Mouse (Mus musculus): ENCODE data around the gene Map1b. TPM values are rescaled to one million over a fixed set of nuclear protein-coding genes. Genes with fewer than 3 reads are reported as not detected.

The Map1b gene
- polyA plus RNA-seq, 1 experiment from 2014 or later, result 193 TPM

DNA sequence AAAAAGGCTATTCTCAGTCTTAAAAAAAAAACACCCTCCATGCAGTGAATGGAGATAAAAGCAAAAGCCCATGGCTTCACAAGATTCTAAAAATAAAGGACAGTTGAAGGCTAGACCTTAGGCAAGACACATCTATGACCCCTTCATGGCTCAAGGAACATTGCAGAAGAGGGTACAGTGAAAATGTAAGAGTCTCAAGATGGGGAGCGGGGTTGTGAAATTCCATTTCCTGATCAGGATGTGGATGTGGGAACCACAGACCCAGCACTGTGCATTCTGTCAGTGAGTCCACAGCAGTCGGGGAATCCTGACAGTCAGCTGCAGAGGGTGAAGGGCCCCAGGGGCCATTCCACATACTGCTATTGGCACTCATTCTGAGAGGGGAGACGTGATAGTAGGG, 123.2 kb downstream of the Map1b start:
- Histone ChIP-seq H3K4me2 (no peak overlapping the region), H3K27me3 (ENCODE audit: control insufficient read depth, insufficient read depth, low read length) (no peaks in the 10 kb centered on the region), H3K4me1 (ENCODE audit: control insufficient read depth, insufficient read depth, low read length) (peaks cover 5% of the 10 kb centered on the region), H3K27ac (ENCODE audit: low read depth, low read length) (no peak overlapping the region), H3K9ac (ENCODE audit: low read depth, low read length) (no peak overlapping the region), H3K4me3 (ENCODE audit: low read depth, low read length) (no peak overlapping the region), H3K9me3 (replicated peaks; ENCODE audit: control insufficient read depth, low read length) (no peaks in the 10 kb centered on the region), H3K36me3 (ENCODE audit: control insufficient read depth, insufficient read depth, low read length) (0 out of 2 replicates have a peak, but pooled peaks cover 3% of the 10 kb centered on the region)
- WGBS (ENCODE audit: insufficient replicate concordance), result 67% methylated on average over 3 of the region's 3 CpGs
- no peak for ATAC-seq (replicated peaks; ENCODE audit: insufficient number of reproducible peaks, low FRiP score, low TSS enrichment)

DNA sequence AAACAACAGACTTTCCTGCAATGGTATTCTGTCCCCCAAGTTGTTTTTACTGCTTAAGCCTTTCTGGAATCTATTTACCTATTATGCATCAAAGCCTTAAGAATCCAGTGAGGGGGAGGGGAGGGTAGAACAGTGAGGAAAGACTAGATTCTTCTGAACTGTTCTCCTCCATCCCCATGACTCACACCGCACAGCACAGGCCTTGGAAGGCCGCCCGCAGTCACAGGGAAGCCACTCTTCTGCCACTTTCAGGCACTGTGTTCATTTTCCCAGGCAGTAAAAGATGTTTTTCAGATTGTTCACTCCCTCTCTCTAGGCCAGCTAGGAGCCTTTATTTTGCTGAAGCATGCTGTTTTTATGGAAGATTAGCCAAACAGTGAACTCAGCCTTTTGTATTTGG, 124.9 kb downstream of the Map1b start:
- no peak overlapping the region for H3K4me3 ChIP-seq (ENCODE audit: low read depth, low read length)
- H3K36me3 ChIP-seq (ENCODE audit: control insufficient read depth, insufficient read depth, low read length), result 0 out of 2 replicates have a peak, but pooled peaks cover 3% of the 10 kb centered on the region
- no peak overlapping the region for H3K4me2 ChIP-seq
- H3K9me3 ChIP-seq (replicated peaks; ENCODE audit: control insufficient read depth, low read length), result no peaks in the 10 kb centered on the region
- H3K27me3 ChIP-seq (ENCODE audit: control insufficient read depth, insufficient read depth, low read length), result no peaks in the 10 kb centered on the region
- H3K4me1 ChIP-seq (ENCODE audit: control insufficient read depth, insufficient read depth, low read length), result no peaks in the 10 kb centered on the region; the same call in 1 of the 2 replicates
- no peak for ATAC-seq (replicated peaks; ENCODE audit: insufficient number of reproducible peaks, low FRiP score, low TSS enrichment)
- H3K9ac ChIP-seq (ENCODE audit: low read depth, low read length), result no peak overlapping the region
- H3K27ac ChIP-seq (ENCODE audit: low read depth, low read length), result no peak overlapping the region
- 92% methylated on average over 3 of the region's 3 CpGs for WGBS (ENCODE audit: insufficient replicate concordance)

DNA sequence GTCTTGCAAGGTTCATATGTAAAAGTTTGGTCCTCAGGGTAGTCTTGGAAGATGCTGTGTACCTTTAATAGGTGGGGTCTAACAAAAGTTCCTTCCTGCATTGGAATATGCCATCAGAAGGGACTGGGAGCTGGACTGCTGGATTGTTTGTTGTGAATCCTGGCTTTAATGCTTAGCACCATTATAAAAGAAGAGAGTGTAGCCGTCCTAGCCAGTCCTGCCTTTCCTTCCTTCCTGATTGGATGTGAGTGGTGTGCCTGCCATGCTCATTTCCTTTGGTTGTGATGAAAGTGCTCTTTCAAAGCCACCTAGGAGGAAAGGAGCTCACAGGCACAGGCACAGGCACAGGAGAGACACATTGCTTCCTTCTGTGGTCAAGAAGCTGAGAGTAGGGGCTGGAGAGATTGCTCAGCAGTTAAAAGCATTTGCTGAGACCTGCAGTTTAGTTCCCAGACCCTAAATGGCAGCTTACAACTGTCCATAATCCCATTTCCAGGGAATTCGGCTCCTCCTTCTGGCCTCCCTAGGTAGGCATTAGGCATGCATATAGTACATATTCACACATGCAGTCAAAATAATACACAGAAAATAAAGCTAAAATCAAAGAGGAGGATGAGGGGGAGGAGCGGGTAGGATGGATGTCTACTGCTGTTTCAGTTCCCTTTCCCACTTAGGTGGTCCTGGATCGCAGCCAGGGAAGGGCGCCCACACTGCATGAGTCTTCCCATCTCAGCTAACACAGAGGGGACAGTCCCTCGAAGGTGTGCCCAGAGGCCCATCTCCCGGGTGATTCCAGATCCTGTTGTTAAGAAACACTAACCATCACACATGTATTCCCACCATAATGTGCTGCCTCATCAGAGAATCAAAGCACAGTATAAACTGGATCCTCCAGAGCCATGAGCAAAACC, 128.2 kb downstream of the Map1b start:
- 85% methylated on average over 7 of the region's 7 CpGs for WGBS (ENCODE audit: insufficient replicate concordance)

DNA sequence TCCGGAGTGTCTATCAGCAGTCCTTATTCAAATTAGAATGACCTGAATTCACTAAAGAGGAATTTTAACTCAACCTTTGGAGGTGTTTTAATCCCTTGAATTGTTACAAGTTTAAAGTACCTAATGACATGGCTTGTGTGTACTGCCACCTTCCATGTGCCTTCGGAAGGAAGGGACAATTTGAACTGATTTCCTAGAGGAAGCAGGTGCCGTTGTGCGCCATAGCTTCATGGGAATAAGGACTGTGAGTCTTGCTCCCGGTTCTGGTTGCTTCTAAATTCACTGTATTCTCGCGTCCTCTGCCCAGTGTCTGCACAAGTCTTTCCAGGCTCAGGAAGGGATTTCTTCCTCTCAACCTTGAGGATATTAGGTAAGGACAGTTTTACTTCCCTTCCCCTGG, 130.0 kb downstream of the Map1b start:
- Histone ChIP-seq H3K4me3 (ENCODE audit: low read depth, low read length) (no peak overlapping the region), H3K27me3 (ENCODE audit: control insufficient read depth, insufficient read depth, low read length) (no peaks in the 10 kb centered on the region), H3K9me3 (replicated peaks; ENCODE audit: control insufficient read depth, low read length) (no peaks in the 10 kb centered on the region), H3K4me1 (ENCODE audit: control insufficient read depth, insufficient read depth, low read length) (no peaks in the 10 kb centered on the region), H3K36me3 (ENCODE audit: control insufficient read depth, insufficient read depth, low read length) (0 out of 2 replicates have a peak, but pooled peaks cover 3% of the 10 kb centered on the region), H3K4me2 (no peak overlapping the region), H3K9ac (ENCODE audit: low read depth, low read length) (no peak overlapping the region), H3K27ac (ENCODE audit: low read depth, low read length) (no peak overlapping the region)
- ATAC-seq (replicated peaks; ENCODE audit: insufficient number of reproducible peaks, low FRiP score, low TSS enrichment), result no peak
- 88% methylated on average over 7 of the region's 7 CpGs for WGBS (ENCODE audit: insufficient replicate concordance)

More for the DNA sequence above, 128.2 kb downstream of the Map1b start:
- Histone ChIP-seq H3K27ac (ENCODE audit: low read depth, low read length) (no peak overlapping the region), H3K4me3 (ENCODE audit: low read depth, low read length) (no peak overlapping the region), H3K4me2 (no peak overlapping the region), H3K9ac (ENCODE audit: low read depth, low read length) (no peak overlapping the region), H3K27me3 (ENCODE audit: control insufficient read depth, insufficient read depth, low read length) (no peaks in the 10 kb centered on the region), H3K4me1 (ENCODE audit: control insufficient read depth, insufficient read depth, low read length) (no peaks in the 10 kb centered on the region), H3K36me3 (ENCODE audit: control insufficient read depth, insufficient read depth, low read length) (0 out of 2 replicates have a peak, but pooled peaks cover 3% of the 10 kb centered on the region), H3K9me3 (replicated peaks; ENCODE audit: control insufficient read depth, low read length) (no peaks in the 10 kb centered on the region)
- ATAC-seq (replicated peaks; ENCODE audit: insufficient number of reproducible peaks, low FRiP score, low TSS enrichment), result no peak

DNA sequence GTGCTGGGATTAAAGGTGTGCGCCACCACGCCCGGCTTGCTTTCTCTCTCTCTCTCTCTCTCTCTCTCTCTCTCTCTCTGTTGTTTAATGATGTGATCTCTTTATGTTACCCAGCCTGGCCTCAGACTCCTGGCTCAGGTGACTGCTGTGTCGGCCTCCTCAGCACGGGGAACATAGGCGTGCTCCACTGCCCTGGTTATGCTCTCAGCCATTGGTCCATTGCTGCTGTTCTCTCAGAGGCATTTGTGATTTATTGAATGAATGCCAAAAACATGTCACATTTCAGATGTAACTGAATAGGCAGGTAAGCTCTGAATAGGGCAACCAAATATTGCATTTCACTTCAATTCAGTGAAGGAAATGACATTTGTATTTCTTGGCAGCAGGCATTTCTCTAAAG, 130.4 kb downstream of the Map1b start:
- 94% methylated on average over 6 of the region's 6 CpGs for WGBS (ENCODE audit: insufficient replicate concordance)
- H3K27ac ChIP-seq (ENCODE audit: low read depth, low read length), result no peak overlapping the region
- ATAC-seq (replicated peaks; ENCODE audit: insufficient number of reproducible peaks, low FRiP score, low TSS enrichment), result no peak
- H3K4me2 ChIP-seq, result no peak overlapping the region
- no peaks in the 10 kb centered on the region for H3K9me3 ChIP-seq (replicated peaks; ENCODE audit: control insufficient read depth, low read length)
- no peak overlapping the region for H3K4me3 ChIP-seq (ENCODE audit: low read depth, low read length)
- no peaks in the 10 kb centered on the region for H3K4me1 ChIP-seq (ENCODE audit: control insufficient read depth, insufficient read depth, low read length)
- no peak overlapping the region for H3K9ac ChIP-seq (ENCODE audit: low read depth, low read length)
- H3K36me3 ChIP-seq (ENCODE audit: control insufficient read depth, insufficient read depth, low read length), result 0 out of 2 replicates have a peak, but pooled peaks cover 3% of the 10 kb centered on the region
- no peaks in the 10 kb centered on the region for H3K27me3 ChIP-seq (ENCODE audit: control insufficient read depth, insufficient read depth, low read length)

DNA sequence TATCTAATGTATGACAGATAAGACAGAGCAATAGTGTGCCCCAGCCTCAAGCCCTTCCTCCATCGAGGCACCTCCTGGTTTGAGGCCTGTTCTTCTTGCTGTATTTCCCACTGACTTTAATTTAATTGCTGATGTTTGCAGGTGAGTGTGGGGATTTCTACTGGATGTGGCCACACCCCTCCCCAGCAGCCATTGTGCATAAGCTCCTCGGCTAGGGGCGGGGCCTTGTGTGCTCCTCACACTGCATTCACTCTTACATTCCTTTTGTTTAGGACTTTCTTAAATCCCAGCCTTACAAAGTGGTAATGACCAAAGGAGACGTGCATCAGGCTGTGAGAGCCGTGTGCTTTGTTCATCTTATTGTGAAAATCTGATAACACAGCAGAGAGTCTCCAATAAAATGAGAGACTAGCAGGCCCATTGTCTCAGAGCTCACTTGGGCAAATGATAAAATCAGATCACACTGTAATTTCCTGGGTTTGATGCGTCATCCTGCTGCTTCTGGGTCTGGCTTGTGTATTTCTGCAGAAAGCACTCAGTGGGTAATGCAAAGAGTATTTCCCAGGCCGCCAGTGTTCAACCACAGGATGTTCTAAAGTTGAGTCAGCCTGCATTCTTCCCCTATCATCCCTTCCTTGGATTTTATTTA, 131.7 kb downstream of the Map1b start:
- Histone ChIP-seq H3K9me3 (replicated peaks; ENCODE audit: control insufficient read depth, low read length) (no peaks in the 10 kb centered on the region), H3K36me3 (ENCODE audit: control insufficient read depth, insufficient read depth, low read length) (no peaks in the 10 kb centered on the region), H3K4me1 (ENCODE audit: control insufficient read depth, insufficient read depth, low read length) (no peaks in the 10 kb centered on the region), H3K27ac (ENCODE audit: low read depth, low read length) (no peak overlapping the region; the same call in 1 of the 2 replicates), H3K27me3 (ENCODE audit: control insufficient read depth, insufficient read depth, low read length) (no peaks in the 10 kb centered on the region), H3K4me3 (ENCODE audit: low read depth, low read length) (no peak overlapping the region), H3K4me2 (no peak overlapping the region), H3K9ac (ENCODE audit: low read depth, low read length) (no peak overlapping the region)
- no peak for ATAC-seq (replicated peaks; ENCODE audit: insufficient number of reproducible peaks, low FRiP score, low TSS enrichment)
- 75% methylated on average over 7 of the region's 7 CpGs for WGBS (ENCODE audit: insufficient replicate concordance)

DNA sequence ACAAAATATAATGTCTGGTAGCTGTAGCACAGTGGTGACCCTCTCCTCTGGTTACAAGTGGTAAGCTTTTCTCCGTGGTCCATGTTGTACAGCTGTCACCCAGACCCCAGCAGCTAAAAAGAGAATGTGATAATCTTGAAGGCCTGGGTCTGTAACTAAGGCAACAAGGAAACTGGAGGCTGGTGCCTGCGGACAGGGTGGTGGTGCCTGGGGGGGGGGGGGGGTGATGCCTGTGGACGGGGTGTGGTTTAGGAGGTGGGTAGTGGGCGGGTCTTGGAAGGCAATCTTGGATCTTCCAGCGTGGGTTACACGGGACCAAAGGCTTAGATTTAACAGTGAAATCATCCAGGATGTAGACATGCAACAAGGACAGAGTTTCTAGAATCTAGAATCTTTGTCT, 134.0 kb downstream of the Map1b start:
- no peaks in the 10 kb centered on the region for H3K9me3 ChIP-seq (replicated peaks; ENCODE audit: control insufficient read depth, low read length)
- no peaks in the 10 kb centered on the region for H3K36me3 ChIP-seq (ENCODE audit: control insufficient read depth, insufficient read depth, low read length)
- H3K27me3 ChIP-seq (ENCODE audit: control insufficient read depth, insufficient read depth, low read length), result no peaks in the 10 kb centered on the region
- H3K4me1 ChIP-seq (ENCODE audit: control insufficient read depth, insufficient read depth, low read length), result no peaks in the 10 kb centered on the region
- no peak overlapping the region for H3K4me2 ChIP-seq
- H3K4me3 ChIP-seq (ENCODE audit: low read depth, low read length), result no peak overlapping the region
- H3K9ac ChIP-seq (ENCODE audit: low read depth, low read length), result no peak overlapping the region
- no peak overlapping the region for H3K27ac ChIP-seq (ENCODE audit: low read depth, low read length)
- ATAC-seq (replicated peaks; ENCODE audit: insufficient number of reproducible peaks, low FRiP score, low TSS enrichment), result no peak
- 35% methylated on average over 6 of the region's 6 CpGs for WGBS (ENCODE audit: insufficient replicate concordance)

DNA sequence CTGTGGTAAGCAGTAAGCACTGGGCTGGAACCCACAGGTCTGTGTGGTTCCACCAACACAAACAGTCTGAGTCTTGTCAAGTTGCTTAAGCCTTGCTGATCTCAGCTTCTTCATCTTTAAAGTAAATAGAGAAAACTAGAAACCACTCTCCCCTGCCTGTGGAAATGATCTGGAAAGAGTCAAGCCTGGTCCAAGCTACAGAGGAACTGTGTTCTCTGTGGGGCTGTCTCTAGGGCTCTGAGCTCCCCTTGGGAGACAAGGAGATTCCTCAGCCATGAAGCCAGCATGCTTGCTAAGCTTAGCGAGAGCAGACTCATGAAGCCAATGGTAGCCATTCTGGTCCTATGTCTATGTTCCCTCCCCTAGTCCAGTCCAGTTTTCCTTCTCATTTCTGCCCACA, 138.1 kb downstream of the Map1b start:
- no peak for ATAC-seq (replicated peaks; ENCODE audit: insufficient number of reproducible peaks, low FRiP score, low TSS enrichment)
- H3K4me1 ChIP-seq (ENCODE audit: control insufficient read depth, insufficient read depth, low read length), result 0 out of 2 replicates have a peak, but pooled peaks cover 3% of the 10 kb centered on the region
- H3K27ac ChIP-seq (ENCODE audit: low read depth, low read length), result no peak overlapping the region
- H3K9ac ChIP-seq (ENCODE audit: low read depth, low read length), result no peak overlapping the region
- H3K36me3 ChIP-seq (ENCODE audit: control insufficient read depth, insufficient read depth, low read length), result no peaks in the 10 kb centered on the region
- H3K4me2 ChIP-seq, result no peak overlapping the region
- H3K9me3 ChIP-seq (replicated peaks; ENCODE audit: control insufficient read depth, low read length), result no peaks in the 10 kb centered on the region
- no peaks in the 10 kb centered on the region for H3K27me3 ChIP-seq (ENCODE audit: control insufficient read depth, insufficient read depth, low read length)
- H3K4me3 ChIP-seq (ENCODE audit: low read depth, low read length), result no peak overlapping the region
- WGBS (ENCODE audit: insufficient replicate concordance), result 83% methylated on average over 1 of the region's 1 CpGs
